Mouse (Mus musculus) midbrain, embryonic 16.5 days (tissue): ENCODE measurements around the gene Pou2f2. TPM values are rescaled to one million over a fixed set of nuclear protein-coding genes. Genes with fewer than 3 reads are reported as not detected.

Experiments
- ATAC-seq: fragments of 200-750 bp; cut with Nextera tagmentation; 2 replicates; pipeline ENCODE4 v1.8.0; 2017; ENCODE audit warnings: moderate TSS enrichment
- H3K27ac ChIP-seq: fragments of 300-500 bp; sonication (generic); 2 replicates; pipeline ENCODE4 v1.5.1; 2014; ENCODE audit warnings: mild to moderate bottlenecking, low read length, mixed read lengths
- H3K27me3 ChIP-seq: fragments of 300-500 bp; sonication (generic); 2 replicates; pipeline ENCODE4 v1.6.1; 2014; ENCODE audit warnings: low read depth, low read length, mixed read lengths; ENCODE audit not compliant: control insufficient read depth, insufficient read depth
- H3K36me3 ChIP-seq: fragments of 300-500 bp; sonication (generic); 2 replicates; pipeline ENCODE4 v1.6.1; 2014; ENCODE audit warnings: mild to moderate bottlenecking, low read length, moderate library complexity, mixed read lengths; ENCODE audit not compliant: control insufficient read depth, insufficient read depth
- H3K4me1 ChIP-seq: fragments of 300-500 bp; sonication (generic); 2 replicates; pipeline ENCODE4 v1.6.1; 2014; ENCODE audit warnings: mild to moderate bottlenecking, low read length, mixed read lengths; ENCODE audit not compliant: control insufficient read depth, insufficient read depth
- H3K4me2 ChIP-seq: fragments of 300-500 bp; sonication (generic); 2 replicates; pipeline ENCODE4 v1.6.1; 2014; ENCODE audit warnings: mild to moderate bottlenecking, low read length, mixed read lengths
- H3K4me3 ChIP-seq: fragments of 300-500 bp; sonication (generic); 2 replicates; pipeline ENCODE4 v1.5.1; 2014; ENCODE audit warnings: low read depth, mild to moderate bottlenecking, low read length, moderate library complexity, mixed read lengths
- H3K9ac ChIP-seq: fragments of 300-500 bp; sonication (generic); 2 replicates; pipeline ENCODE4 v1.6.1; 2014; ENCODE audit warnings: low read depth, low read length, mixed read lengths
- H3K9me3 ChIP-seq: fragments of 300-500 bp; sonication (generic); replicated peaks from 2 replicates; pipeline ENCODE4 v1.6.1; 2014; ENCODE audit warnings: mild to moderate bottlenecking, low read length, mixed read lengths; ENCODE audit not compliant: control insufficient read depth, poor library complexity, severe bottlenecking
- WGBS: fragments of 180-500 bp; shearing (Covaris S2); extraction: QIAGEN DNeasy Blood & Tissue Kit; methylation state at CpG from one replicate; pipeline ENCODE4 v1.1.7; 2014; 5-methylcytosine and 5-hydroxymethylcytosine counted together
- polyA plus RNA-seq: library from polyadenylated mRNA; unstranded; fragments of >200 nt; fragmentation: Nextera tagmentation; extraction: Ambion mirVana; gene quantifications from 2 replicates; pipeline ENCODE4 v1.2.1, GENCODE M21; 2015

The Pou2f2 gene
- polyA plus RNA-seq, 1 experiment from 2014 or later: 42.9 TPM

GRCm38 (mm10) chr7:25098169-25098568 is 81.4 kb downstream of the Pou2f2 start:
- no peak for ATAC-seq
- H3K9ac ChIP-seq: no peak overlapping the region
- no peaks in the 10 kb centered on the region for H3K9me3 ChIP-seq
- H3K4me2 ChIP-seq: no peak overlapping the region
- peaks cover 7% of the 10 kb centered on the region for H3K36me3 ChIP-seq
- H3K27ac ChIP-seq: no peak overlapping the region
- WGBS: 74% methylated on average over 3 of the region's 3 CpGs
- no peaks in the 10 kb centered on the region for H3K27me3 ChIP-seq
- no peak overlapping the region for H3K4me3 ChIP-seq
- H3K4me1 ChIP-seq: no peaks in the 10 kb centered on the region

DNA sequence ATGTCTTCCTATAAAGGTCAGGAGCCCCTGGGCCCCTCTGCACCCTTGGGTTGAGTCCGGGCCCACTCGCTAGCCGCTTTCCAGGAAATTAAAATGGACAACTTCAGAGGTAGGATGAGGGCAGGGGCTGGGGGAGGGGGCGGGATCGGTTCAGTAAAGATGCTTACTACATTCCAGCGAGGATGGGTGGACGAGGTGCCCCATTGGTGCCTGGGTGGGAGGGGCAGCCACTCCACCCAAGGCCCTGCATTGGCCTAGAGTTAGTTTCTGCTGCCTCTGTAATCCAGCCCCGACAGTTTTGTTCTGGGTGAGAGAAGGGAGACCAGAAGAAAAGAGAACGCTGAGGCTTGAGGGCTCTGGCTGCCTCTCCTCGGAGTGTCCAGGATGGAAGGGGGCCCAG is 89.7 kb downstream of the Pou2f2 start:
- Histone ChIP-seq H3K9me3 (no peaks in the 10 kb centered on the region), H3K4me2 (no peak overlapping the region), H3K4me3 (no peak overlapping the region), H3K36me3 (peaks cover 4% of the 10 kb centered on the region; the same call in 1 of the 2 replicates), H3K27me3 (no peaks in the 10 kb centered on the region), H3K9ac (no peak overlapping the region), H3K4me1 (no peaks in the 10 kb centered on the region), H3K27ac (no peak overlapping the region)
- no peak for ATAC-seq
- 20% methylated on average over 10 of the region's 10 CpGs for WGBS

- Histone ChIP-seq H3K9me3 (no peaks in the 10 kb centered on the region), H3K4me3 (no peak overlapping the region), H3K27ac (no peak overlapping the region), H3K36me3 (peaks cover 7% of the 10 kb centered on the region; the same call in 1 of the 2 replicates), H3K27me3 (no peaks in the 10 kb centered on the region), H3K9ac (0 out of 2 replicates have a peak overlapping the region, but pooled peaks have one; percentile 10), H3K4me2 (no peak overlapping the region), H3K4me1 (no peaks in the 10 kb centered on the region)
- ATAC-seq: no peak
- 34% methylated on average over 11 of the region's 11 CpGs for WGBS
These were observed 90.6 kb downstream of the Pou2f2 start for GRCm38 (mm10) chr7:25088968-25089367.

- WGBS: 9% methylated on average over 10 of the region's 10 CpGs
- Histone ChIP-seq H3K27ac (no peak overlapping the region), H3K4me2 (no peak overlapping the region), H3K4me3 (no peak overlapping the region), H3K9me3 (no peaks in the 10 kb centered on the region), H3K36me3 (peaks cover 11% of the 10 kb centered on the region), H3K27me3 (no peaks in the 10 kb centered on the region), H3K4me1 (no peaks in the 10 kb centered on the region), H3K9ac (0 out of 2 replicates have a peak overlapping the region, but pooled peaks have one; percentile 10)
- no peak for ATAC-seq
These were observed 91.0 kb downstream of the Pou2f2 start for GRCm38 (mm10) chr7:25088531-25088930.

DNA sequence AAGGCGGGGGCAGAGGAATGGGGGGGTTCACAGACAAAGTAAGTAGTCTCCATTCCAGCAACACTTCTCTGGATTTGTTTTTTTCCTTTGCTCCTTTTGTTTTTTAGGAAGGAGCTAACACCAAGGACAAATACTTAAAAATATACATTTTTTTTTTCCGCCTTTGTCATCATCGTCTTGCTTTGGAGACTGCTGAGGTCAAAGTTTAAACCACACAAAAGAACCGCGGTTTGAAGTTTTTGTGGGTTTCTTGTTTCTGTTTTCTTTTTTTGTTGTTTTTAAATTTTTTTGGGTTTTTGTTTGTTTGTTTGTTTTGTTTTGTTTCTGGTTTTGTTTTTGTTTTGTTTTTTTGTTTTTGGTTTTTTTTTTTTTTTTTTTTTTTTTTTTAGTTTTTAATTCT is 91.6 kb downstream of the Pou2f2 start:
- no peak for ATAC-seq
- WGBS: 60% methylated on average over 5 of the region's 5 CpGs
- Histone ChIP-seq H3K4me1 (no peaks in the 10 kb centered on the region), H3K27me3 (no peaks in the 10 kb centered on the region), H3K9me3 (no peaks in the 10 kb centered on the region), H3K27ac (no peak overlapping the region), H3K4me2 (no peak overlapping the region), H3K9ac (no peak overlapping the region), H3K36me3 (peaks cover 15% of the 10 kb centered on the region), H3K4me3 (no peak overlapping the region)

DNA sequence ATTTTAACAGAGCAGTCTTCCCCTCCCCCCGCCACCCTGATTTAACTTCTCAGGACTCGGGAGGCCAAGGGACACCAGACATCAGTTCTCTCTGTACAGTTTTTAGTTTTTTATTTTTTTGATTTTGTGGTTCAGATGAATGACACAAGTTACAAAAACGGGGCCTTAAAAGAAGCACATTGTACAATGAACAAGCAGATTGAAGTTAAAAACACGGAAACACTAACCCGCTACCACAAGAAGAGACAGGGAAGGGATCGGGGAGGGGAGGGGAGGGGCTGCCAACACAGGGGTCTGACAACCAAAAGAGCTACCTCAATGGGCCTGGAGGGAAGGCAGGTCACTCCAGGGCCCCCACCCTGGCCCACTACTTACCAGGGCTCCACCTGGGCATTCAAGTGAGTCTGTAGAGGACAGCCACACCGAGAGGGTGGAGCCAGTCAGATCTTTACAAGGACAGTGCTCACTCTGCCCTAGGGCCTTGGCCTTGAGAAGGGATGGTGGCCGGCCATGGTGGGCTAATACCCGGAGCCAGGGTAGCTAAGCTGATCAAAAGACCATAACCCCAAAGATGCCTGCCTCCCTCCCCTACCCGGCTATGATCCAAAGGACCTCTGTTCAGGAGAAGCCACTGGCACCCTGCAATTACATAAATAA is 92.1 kb downstream of the Pou2f2 start:
- Histone ChIP-seq H3K27ac (no peak overlapping the region), H3K9me3 (no peaks in the 10 kb centered on the region), H3K9ac (no peak overlapping the region), H3K36me3 (peaks cover 15% of the 10 kb centered on the region), H3K4me1 (no peaks in the 10 kb centered on the region), H3K27me3 (no peaks in the 10 kb centered on the region), H3K4me3 (no peak overlapping the region), H3K4me2 (no peak overlapping the region)
- 56% methylated on average over 10 of the region's 10 CpGs for WGBS
- no peak for ATAC-seq

GRCm38 (mm10) chr7:25086656-25087055 is 92.9 kb downstream of the Pou2f2 start:
- Histone ChIP-seq H3K9ac (no peak overlapping the region), H3K4me2 (no peak overlapping the region), H3K27ac (no peak overlapping the region), H3K27me3 (no peaks in the 10 kb centered on the region), H3K9me3 (no peaks in the 10 kb centered on the region), H3K4me1 (no peaks in the 10 kb centered on the region), H3K36me3 (peaks cover 20% of the 10 kb centered on the region), H3K4me3 (no peak overlapping the region)
- no peak for ATAC-seq
- WGBS: 53% methylated on average over 3 of the region's 3 CpGs

DNA sequence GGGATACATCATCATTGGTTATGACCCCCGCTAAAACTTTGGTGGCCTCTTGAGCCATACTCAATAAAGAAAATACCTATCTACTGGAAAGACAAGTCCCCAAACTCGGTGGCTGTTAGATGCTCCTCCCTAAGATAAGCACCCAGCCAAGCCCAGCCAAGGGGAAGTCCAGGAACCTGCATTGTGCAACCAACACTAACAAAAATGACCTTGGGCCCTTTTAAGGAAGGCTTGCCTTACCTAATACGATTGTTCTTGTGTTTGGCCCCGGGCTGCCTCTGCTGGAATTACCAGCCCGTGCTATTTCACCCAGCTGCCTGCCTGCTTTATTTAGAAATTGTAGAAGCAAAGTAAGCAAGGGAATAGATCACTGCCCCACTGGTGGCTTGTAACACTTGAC is 94.9 kb downstream of the Pou2f2 start:
- no peaks in the 10 kb centered on the region for H3K9me3 ChIP-seq
- WGBS: 84% methylated on average over 5 of the region's 5 CpGs
- no peaks in the 10 kb centered on the region for H3K4me1 ChIP-seq
- no peak overlapping the region for H3K4me2 ChIP-seq
- H3K27me3 ChIP-seq: no peaks in the 10 kb centered on the region
- ATAC-seq: no peak
- H3K27ac ChIP-seq: no peak overlapping the region
- H3K36me3 ChIP-seq: peaks cover 39% of the 10 kb centered on the region
- H3K4me3 ChIP-seq: no peak overlapping the region
- no peak overlapping the region for H3K9ac ChIP-seq

DNA sequence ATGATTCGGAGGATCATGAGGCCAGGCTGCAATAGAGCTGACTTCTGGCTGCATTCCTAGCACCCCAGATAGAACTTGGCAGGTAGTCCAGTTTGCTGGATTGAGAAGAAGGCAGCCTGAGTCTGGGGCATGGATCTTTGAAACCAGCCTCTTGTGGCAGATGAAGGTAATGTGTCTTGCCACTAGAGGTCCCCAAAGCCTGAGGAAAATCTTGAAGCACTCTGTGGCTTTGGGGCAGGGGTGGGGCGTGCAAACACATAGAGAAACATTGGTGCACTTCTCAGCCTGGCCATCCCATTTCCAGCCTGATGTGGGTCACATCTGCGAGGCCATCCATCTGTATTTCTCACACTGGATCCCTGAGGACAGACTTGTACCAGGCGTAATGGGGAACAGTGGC is 97.0 kb downstream of the Pou2f2 start:
- no peaks in the 10 kb centered on the region for H3K9me3 ChIP-seq
- H3K4me3 ChIP-seq: no peak overlapping the region
- peaks cover 40% of the 10 kb centered on the region for H3K36me3 ChIP-seq
- 78% methylated on average over 4 of the region's 4 CpGs for WGBS
- H3K9ac ChIP-seq: no peak overlapping the region
- H3K27me3 ChIP-seq: no peaks in the 10 kb centered on the region
- ATAC-seq: 0 out of 2 replicates have a peak, but pooled peaks have one; percentile 4
- peaks cover 14% of the 10 kb centered on the region for H3K4me1 ChIP-seq
- H3K4me2 ChIP-seq: no peak overlapping the region
- no peak overlapping the region for H3K27ac ChIP-seq
